Mouse (Mus musculus) cerebral cortex, adult 2 months (tissue): ENCODE data around the gene Xrcc2.

ENCODE experiments used
- WGBS: fragments of 180-500 bp; shearing (Covaris S2); methylation state at CpG from one replicate; pipeline ENCODE4 v1.1.7; 2018; 5-methylcytosine and 5-hydroxymethylcytosine counted together

Gene Xrcc2

DNA sequence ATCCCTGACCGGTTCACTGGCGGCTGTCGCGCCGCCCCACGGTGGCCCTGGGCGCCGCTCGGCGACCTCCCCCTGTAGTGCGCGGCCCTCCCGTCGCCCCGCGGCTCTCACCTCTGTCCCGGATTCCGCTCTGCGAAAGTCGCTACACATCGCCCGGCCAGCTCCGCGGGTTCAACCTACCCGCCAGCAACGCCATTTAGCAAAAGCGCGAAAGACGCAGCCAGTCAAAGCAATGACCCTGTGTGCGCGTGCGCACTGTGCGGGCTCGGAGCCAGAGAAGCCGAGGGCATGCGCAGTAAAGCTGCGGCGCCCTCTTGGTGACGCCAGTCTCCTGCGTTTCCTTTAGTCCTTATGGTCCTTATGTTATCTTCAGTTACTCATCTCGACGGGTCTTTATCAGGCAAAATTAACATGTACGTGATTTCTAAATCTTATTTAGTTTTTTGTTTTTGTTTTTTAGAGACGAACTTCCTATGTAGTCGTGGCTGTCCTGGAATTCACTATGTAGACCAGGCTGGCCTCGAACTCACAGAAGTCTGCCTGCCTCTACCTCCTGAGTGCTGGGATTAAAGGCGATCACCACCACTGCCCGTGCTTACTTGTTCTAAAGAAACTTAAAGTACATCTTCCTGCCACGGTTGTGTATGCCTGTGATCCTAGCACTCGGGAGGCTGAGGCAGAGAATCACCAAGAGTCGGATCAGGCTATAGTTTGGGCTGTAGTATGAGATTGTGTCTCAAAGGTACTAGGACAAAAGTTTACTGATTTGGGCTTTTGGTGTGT lies at the start of gene Xrcc2:
Gene Xrcc2, minus strand, starts transcription at position 259 of the 783 bp plus-strand sequence.
- 8% methylated on average over 51 of the region's 51 CpGs for whole genome bisulfite sequencing

GRCm38 (mm10) chr5:25754236-25754766 lies 48.7 kb upstream of the Xrcc2 start:
- WGBS, result 4% methylated on average over 2 of the region's 2 CpGs

DNA sequence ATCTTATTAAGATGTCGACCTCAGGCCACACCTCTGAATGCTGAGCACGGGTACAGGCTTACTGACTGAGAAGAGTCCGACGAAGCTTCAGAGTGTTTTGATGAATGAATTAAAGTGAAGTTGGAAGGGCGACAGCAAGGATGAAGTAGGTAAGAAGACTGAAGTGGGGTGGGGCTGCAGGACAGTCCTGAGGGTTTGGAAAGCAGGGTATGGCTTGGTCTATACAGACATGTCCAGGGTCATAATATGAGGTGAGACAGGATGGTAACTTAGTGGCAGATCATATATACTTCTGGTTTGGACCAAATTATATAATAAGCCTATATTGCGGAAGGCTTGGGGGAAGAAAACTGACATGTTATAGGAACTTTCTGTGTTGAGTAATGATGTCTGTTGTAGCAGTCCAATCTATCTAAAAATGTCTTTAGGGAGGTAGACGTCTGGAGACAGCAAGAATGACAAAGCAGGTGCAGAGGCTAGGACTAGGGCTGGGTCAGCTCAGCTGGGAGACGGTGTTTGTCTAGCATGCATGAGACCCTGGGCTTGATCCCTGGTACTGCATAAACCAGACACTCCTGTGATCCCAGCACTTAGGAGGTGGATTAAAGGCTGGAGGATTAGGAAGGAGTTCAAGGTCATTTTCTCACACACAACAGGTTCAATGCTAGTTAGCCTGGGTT lies 48.1 kb upstream of the Xrcc2 start:
- WGBS, result 48% methylated on average over 8 of the region's 8 CpGs

DNA sequence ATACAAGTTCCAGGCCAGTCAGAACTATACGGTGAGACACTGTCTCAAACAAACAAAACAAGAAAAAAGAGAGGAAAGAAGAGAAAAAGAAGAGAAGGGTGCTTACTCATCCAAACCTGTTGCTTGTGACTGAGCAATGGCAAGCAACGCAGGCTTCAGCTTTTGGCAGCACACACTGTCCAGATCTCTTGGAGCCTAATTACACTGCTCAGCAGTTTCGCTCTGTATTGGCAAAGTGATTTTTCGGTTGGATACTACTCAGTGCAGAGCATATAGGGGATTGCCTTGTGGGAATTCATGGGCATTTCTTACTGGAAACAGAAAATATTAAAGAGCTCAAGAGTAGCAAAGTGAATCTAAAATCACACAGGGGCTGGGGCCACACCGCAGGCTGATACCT lies 47.2 kb upstream of the Xrcc2 start:
- WGBS, result 53% methylated on average over 5 of the region's 5 CpGs

- WGBS, result 81% methylated on average over 3 of the region's 3 CpGs
Measured at GRCm38 (mm10) chr5:25748613-25749012, 43.0 kb upstream of the Xrcc2 start.

DNA sequence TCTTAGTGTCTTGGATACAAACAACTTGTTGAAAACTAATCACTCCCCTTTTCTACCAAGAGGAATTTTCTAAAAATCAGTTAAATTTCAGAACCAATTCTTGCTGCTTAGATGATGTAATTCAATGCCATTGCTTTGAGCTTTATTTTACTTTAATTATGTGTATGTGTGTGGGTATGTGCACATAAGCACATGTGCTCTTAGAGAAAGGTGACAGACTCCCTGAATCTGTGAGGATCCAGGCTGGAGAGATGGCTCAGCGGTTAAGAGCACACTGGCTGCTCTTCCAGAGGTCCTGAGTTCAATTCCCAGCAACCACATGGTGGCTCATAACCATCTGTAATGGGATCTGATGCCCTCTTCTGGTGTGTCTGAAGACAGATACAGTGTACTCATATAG lies 33.3 kb upstream of the Xrcc2 start:
- 74% methylated on average over 1 of the region's 1 CpGs for WGBS

- WGBS, result 64% methylated on average over 3 of the region's 3 CpGs
Measured at GRCm38 (mm10) chr5:25738448-25738847, 32.8 kb upstream of the Xrcc2 start.

- 70% methylated on average over 2 of the region's 2 CpGs for whole genome bisulfite sequencing
Measured at GRCm38 (mm10) chr5:25735861-25736260, 30.2 kb upstream of the Xrcc2 start.

GRCm38 (mm10) chr5:25734318-25734717 lies 28.7 kb upstream of the Xrcc2 start:
- WGBS, result 9% methylated on average over 1 of the region's 1 CpGs

GRCm38 (mm10) chr5:25724134-25724675 lies 18.6 kb upstream of the Xrcc2 start:
- WGBS, result 38% methylated on average over 1 of the region's 1 CpGs

DNA sequence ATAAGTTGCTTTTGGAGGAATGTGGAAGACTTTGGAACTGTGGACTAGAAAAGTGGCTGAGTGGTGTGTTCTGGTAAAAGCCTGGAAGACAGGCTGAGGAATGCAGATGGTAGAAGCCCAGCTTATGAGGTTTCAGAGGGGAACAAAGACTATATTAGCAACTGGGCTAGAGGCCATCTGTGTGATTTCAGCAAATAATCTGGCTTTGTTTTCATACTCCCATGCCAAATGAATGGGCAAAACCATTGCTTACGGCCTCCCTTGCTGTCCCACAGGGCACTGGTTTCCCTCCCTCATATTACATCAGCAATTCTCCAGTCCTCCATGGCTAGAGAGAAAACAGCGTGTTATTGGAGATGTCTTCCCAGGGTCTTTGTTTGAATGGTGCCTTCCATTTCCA lies 17.4 kb upstream of the Xrcc2 start:
- WGBS, result 73% methylated on average over 2 of the region's 2 CpGs

DNA sequence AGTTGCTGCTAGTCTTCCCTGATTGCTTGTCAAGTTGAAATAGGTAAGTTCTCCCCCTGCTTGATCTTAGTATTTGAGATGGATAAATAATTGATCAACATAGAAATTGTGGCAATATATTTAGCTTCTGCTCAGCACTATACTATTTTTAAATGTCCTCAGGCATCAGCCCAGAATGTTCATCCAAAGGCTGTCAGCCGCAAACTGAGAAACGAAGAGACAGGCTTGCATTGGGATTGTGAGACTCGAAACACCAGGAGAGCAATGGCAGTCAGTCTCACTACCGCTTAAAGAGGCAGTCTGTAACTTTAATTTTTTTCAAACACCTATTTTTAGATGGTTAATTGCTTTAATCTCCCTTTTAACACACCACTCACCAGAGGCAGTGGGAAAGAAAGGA lies 13.8 kb upstream of the Xrcc2 start:
- whole genome bisulfite sequencing, result 44% methylated on average over 4 of the region's 4 CpGs

- 89% methylated on average over 4 of the region's 4 CpGs for WGBS
Measured at GRCm38 (mm10) chr5:25713001-25713706, 7.5 kb upstream of the Xrcc2 start.

- WGBS, result 19% methylated on average over 19 of the region's 19 CpGs
Measured at GRCm38 (mm10) chr5:25704702-25705566, 691 bp downstream of the Xrcc2 start.

- 71% methylated on average over 7 of the region's 7 CpGs for WGBS
Measured at GRCm38 (mm10) chr5:25697941-25698340, 7.7 kb downstream of the Xrcc2 start.

DNA sequence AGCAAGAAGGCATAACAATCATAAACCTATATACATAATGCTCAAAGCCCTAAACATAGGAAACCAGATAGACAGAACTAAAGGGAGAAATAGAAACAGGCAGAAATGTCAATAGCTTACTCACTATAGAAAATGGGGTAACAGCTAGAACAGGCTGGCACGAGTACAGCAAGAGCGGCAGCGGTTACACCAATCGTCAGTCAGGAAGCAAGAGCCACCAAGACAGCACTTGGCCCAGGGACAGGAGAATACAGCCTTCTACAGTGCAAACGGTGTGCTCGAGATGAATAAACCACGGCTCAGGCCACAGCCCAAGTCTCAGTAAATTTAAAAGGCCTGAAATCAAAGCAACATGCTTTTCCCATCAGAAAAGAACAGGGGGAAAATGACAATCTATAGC lies 9.4 kb downstream of the Xrcc2 start:
- 62% methylated on average over 7 of the region's 7 CpGs for WGBS

- 64% methylated on average over 6 of the region's 6 CpGs for WGBS
Measured at GRCm38 (mm10) chr5:25695786-25696185, 9.8 kb downstream of the Xrcc2 start.

DNA sequence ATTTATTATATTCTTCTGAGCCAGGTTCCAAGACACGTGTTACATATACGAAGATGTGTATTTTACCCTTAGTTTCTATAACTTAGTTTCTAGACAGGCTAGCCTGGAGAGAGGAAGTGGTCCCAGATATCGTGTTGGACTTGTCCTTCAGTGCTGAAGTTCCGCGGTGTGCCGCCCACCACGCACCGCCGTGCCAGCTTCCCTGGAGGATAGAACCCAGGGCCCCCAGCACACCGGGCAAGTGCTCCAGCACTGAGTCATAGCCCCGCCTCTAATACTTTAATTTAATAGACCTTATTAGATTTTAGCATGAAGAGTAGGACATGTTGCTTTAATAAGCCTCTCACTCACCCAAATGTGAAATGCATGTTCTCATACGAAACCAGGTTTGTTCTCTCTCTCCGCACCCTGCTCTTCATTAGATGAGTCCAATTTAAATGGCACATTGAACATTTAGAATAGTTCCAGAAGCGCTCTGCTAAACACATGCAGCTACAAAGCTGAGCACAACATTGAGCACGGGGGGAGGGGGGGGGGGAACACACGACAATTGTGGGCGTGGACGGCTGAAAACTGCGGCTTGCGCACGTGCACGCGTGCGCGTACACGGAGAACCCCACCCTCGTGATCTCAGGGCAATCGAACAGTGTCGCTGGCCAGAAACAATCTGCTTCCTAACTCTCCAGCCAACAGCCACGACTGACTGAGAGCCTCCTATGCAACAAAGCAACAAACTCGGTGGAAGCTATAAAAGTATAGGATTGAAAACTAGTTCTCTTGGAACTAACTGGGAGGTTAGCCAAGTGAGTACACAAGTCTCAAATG lies 33.7 kb downstream of the Xrcc2 start:
- WGBS, result 88% methylated on average over 31 of the region's 31 CpGs

DNA sequence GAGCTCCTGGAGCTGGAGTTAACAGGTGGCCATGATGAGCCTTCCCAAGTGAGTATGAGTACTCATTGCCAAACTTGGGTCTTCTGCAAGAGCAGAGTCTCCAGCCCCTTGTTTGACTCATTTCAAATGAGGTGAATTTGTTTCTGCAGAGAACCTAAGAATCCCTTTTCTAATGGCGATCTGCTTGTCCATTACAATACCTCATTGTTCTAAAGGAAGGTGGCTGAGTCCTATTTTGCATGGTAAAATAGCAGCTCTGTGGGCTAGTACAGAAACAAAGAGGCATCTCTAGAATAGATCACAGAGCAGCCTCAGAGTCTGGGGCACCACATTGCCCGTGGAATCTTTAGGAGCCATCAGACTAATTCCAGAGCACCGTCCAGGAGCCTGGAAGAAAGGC lies 34.6 kb downstream of the Xrcc2 start:
- 73% methylated on average over 3 of the region's 3 CpGs for WGBS

DNA sequence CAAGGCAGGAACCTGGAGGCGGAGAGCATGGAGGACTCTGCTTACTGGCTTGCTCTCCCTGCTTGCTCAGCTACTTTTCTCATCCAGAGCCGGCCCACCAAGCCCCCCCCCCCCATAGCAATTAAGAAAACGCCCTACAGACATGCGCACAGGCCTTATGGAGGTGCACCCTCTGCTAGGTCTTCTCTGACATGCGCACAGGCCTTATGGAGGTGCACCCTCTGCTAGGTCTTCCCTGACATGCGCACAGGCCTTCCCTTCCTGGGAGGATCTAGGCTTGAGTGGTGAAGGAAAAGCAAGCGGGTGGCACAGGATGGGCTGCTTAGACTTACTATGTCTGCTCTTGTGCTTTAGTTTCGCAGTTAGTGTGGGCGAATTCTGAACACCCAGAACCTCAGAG lies 37.3 kb downstream of the Xrcc2 start:
- WGBS, result 90% methylated on average over 9 of the region's 9 CpGs
